Mouse (Mus musculus) limb, embryonic 11.5 days (tissue): Measurements from ENCODE around the gene Popdc3. TPM values are rescaled to one million over a fixed set of nuclear protein-coding genes. Genes with fewer than 3 reads are reported as not detected.
A peak's percentile ranks its signal among the peaks of the same experiment; 100 is the strongest.
"Not testable (repeated sequence)": the region's sequence is repeated elsewhere in the genome, so short reads cannot be mapped to it uniquely, and the experiment has no call there.

Experiments
- ATAC-seq: fragments of 200-750 bp; cut with Nextera tagmentation; 2 replicates; pipeline ENCODE4 v1.8.0; 2017; ENCODE audit warnings: low read depth; ENCODE audit not compliant: insufficient number of reproducible peaks, low FRiP score, low TSS enrichment
- DNase-seq: peaks from one replicate; pipeline ENCODE4 v3.0.0-alpha.2; 2015; ENCODE audit warnings: low spot score
- H3K27ac ChIP-seq: fragments of 300-500 bp; sonication (generic); replicated peaks from 2 replicates; pipeline ENCODE4 v1.5.1; 2014; ENCODE audit warnings: low read depth, mild to moderate bottlenecking, low read length
- H3K27me3 ChIP-seq: fragments of 300-500 bp; sonication (generic); 2 replicates; pipeline ENCODE4 v1.6.1; 2014; ENCODE audit warnings: mild to moderate bottlenecking, low read length, mixed read lengths; ENCODE audit not compliant: control insufficient read depth, insufficient read depth
- H3K36me3 ChIP-seq: fragments of 300-500 bp; sonication (generic); 2 replicates; pipeline ENCODE4 v1.6.1; 2014; ENCODE audit warnings: mild to moderate bottlenecking, low read length, moderate library complexity, mixed read lengths; ENCODE audit not compliant: control insufficient read depth, insufficient read depth
- H3K4me1 ChIP-seq: fragments of 300-500 bp; sonication (generic); 2 replicates; pipeline ENCODE4 v1.6.1; 2014; ENCODE audit warnings: low read length, mixed read lengths; ENCODE audit not compliant: control insufficient read depth, insufficient read depth
- H3K4me2 ChIP-seq: fragments of 300-500 bp; sonication (generic); 2 replicates; pipeline ENCODE4 v1.6.1; 2014; ENCODE audit warnings: low read depth, mild to moderate bottlenecking, moderate library complexity; ENCODE audit not compliant: severe bottlenecking
- H3K4me3 ChIP-seq: fragments of 300-500 bp; sonication (generic); 2 replicates; pipeline ENCODE4 v1.5.1; 2014; ENCODE audit warnings: low read depth, low read length
- H3K9ac ChIP-seq: fragments of 300-500 bp; sonication (generic); 2 replicates; pipeline ENCODE4 v1.6.1; 2014; ENCODE audit warnings: mild to moderate bottlenecking, low read length
- H3K9me3 ChIP-seq: fragments of 300-500 bp; sonication (generic); 2 replicates; pipeline ENCODE4 v1.6.1; 2016; ENCODE audit warnings: low read length; ENCODE audit not compliant: control insufficient read depth
- WGBS: fragments of 180-500 bp; shearing (Covaris S2); extraction: QIAGEN DNeasy Blood & Tissue Kit; methylation state at CpG from one replicate; pipeline ENCODE4 v1.1.7; 2014; 5-methylcytosine and 5-hydroxymethylcytosine counted together
- polyA plus RNA-seq: library from polyadenylated mRNA; unstranded; fragments of >200 nt; fragmentation: Nextera tagmentation; extraction: Ambion mirVana; gene quantifications from 2 replicates; pipeline ENCODE4 v1.2.1, GENCODE M21; 2014

The Popdc3 gene
- 1.3 and 2.2 TPM in 2 replicates for polyA plus RNA-seq

DNA sequence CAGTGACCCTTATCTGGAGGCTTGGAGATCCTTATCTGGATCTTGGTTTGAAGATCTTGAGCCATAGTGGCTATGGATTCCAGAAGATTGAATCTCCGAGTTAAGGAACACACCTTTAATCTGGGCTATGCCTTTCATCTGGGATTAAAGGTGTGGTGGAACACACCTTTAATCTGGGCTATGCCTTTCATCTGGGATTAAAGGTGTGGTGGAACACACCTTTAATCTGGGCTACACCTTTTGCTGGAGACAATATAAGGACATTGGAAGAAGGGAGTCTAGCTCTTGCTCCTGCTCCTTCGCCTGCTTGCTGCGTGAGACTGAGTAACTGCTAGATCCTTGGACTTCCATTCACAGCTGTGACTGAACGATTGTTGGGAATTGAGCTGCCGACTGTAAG is at the start of gene Popdc3:
Popdc3 (plus strand) TSS at position 301 of the 400 bp plus-strand sequence.
- no CpG with 5 or more reads among the region's 5 CpGs for WGBS
- H3K9ac ChIP-seq, H3K4me1 ChIP-seq, H3K36me3 ChIP-seq, H3K4me2 ChIP-seq, H3K27me3 ChIP-seq, H3K4me3 ChIP-seq, DNase-seq, H3K27ac ChIP-seq, ATAC-seq, H3K9me3 ChIP-seq: not testable (repeated sequence)

DNA sequence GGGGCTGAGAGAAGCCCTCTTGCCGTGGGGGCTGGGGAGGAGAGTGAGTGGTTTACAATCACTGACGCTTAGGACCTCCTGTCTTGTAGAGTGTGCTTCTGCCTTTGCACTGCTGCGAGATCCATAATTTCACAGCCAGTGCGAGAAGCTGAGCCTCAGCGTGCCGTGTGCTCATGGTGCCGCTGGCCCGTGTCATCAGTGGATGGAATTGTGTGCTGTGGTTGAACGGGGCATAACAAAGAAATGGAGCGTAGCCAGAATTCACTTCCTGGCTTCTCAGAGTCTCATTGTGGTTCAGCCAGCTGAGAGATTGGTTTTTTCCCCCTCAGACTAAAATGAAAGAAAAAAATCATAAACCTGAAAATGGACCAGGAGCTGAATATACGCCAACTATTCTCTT is 48.8 kb upstream of the Popdc3 start:
- 88% methylated on average over 11 of the region's 11 CpGs for WGBS
- no peak for DNase-seq

DNA sequence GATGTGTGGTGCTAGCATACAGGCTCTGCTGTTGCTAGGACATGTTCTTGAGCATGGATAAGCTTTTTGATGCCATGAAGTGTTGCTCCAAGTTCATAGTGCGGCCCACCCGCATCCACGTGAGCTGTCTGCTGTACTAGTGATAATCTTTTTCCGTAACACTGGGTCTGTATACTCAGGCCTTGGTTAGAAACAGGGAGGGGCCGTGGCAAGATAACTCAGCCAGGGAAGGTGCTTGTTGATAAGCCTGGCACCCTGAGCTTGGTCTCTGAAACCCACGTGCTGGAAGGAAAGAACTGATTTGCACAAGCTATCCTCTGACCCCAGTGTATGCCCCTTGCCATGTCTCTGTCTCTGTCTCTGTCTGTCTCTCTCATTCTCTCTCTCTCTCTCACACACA is 47.9 kb upstream of the Popdc3 start:
- DNase-seq = no peak
- peaks cover under 1% of the 10 kb centered on the region; the same call in 1 of the 2 replicates for H3K9me3 ChIP-seq
- no peak overlapping the region for H3K4me3 ChIP-seq
- ATAC-seq = no peak
- no peak overlapping the region for H3K27ac ChIP-seq
- peaks cover 4% of the 10 kb centered on the region for H3K36me3 ChIP-seq
- no peak overlapping the region for H3K4me2 ChIP-seq
- H3K4me1 ChIP-seq = no peaks in the 10 kb centered on the region
- WGBS = 92% methylated on average over 6 of the region's 6 CpGs
- no peaks in the 10 kb centered on the region for H3K27me3 ChIP-seq
- no peak overlapping the region for H3K9ac ChIP-seq

More for the DNA sequence above, 48.8 kb upstream of the Popdc3 start:
- no peak for ATAC-seq
- Histone ChIP-seq H3K4me1 (no peaks in the 10 kb centered on the region), H3K27me3 (no peaks in the 10 kb centered on the region), H3K36me3 (peaks cover 4% of the 10 kb centered on the region), H3K27ac (no peak overlapping the region), H3K9me3 (no peaks in the 10 kb centered on the region), H3K4me3 (no peak overlapping the region), H3K4me2 (no peak overlapping the region), H3K9ac (no peak overlapping the region)

DNA sequence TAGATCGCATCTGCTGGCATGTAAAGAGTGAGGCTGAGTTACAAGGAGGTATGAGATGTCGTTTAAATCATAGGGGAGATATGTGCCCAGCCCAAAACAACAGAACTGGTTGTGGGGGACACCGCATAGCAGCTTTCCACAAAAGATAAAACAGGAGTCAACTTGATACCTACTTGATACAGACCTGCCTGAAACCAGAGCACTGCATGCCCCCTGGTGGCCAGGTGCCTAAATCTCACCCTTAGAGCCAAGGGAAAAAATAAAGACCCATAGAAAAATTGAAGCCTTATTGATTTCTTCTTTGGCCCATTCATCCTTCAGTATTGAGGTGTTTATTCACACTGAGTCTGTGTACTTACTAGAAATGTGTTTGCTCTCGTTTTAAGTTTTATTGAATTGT is 45.5 kb upstream of the Popdc3 start:
- peak; percentile 58 for DNase-seq
- H3K4me2 ChIP-seq = no peak overlapping the region
- H3K36me3 ChIP-seq = peaks cover 5% of the 10 kb centered on the region
- no peak for ATAC-seq
- WGBS = 81% methylated on average over 4 of the region's 4 CpGs
- no peaks in the 10 kb centered on the region for H3K4me1 ChIP-seq
- H3K9ac ChIP-seq = no peak overlapping the region
- H3K9me3 ChIP-seq = peaks cover 4% of the 10 kb centered on the region; the same call in 1 of the 2 replicates
- H3K27me3 ChIP-seq = no peaks in the 10 kb centered on the region
- H3K4me3 ChIP-seq = no peak overlapping the region
- H3K27ac ChIP-seq = no peak overlapping the region

DNA sequence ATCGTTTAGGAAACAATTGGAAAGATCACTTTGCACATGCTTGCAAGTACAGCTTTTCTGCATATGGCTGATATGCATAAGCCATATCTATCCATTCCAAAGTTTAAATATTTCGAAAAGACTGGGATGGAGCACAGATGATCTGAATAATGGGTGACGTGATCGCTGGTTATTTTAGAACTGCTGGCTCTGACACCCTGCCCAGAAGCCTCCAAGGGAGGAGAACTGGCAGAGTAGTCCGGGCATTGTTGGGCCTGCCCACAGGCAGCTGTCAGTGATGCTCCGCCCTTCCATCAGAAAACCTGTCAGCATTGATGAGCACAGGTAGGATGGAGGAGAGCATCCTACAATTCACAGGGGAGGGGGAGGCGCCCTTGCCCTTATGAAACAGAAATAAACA is 41.1 kb upstream of the Popdc3 start:
- Histone ChIP-seq H3K4me2 (no peak overlapping the region), H3K9me3 (peaks cover 4% of the 10 kb centered on the region; the same call in 1 of the 2 replicates), H3K4me1 (peaks cover 16% of the 10 kb centered on the region), H3K4me3 (no peak overlapping the region), H3K9ac (no peak overlapping the region), H3K27ac (no peak overlapping the region), H3K27me3 (no peaks in the 10 kb centered on the region), H3K36me3 (peaks cover 2% of the 10 kb centered on the region; the same call in 1 of the 2 replicates)
- DNase-seq = no peak
- 95% methylated on average over 7 of the region's 7 CpGs for WGBS
- no peak for ATAC-seq

DNA sequence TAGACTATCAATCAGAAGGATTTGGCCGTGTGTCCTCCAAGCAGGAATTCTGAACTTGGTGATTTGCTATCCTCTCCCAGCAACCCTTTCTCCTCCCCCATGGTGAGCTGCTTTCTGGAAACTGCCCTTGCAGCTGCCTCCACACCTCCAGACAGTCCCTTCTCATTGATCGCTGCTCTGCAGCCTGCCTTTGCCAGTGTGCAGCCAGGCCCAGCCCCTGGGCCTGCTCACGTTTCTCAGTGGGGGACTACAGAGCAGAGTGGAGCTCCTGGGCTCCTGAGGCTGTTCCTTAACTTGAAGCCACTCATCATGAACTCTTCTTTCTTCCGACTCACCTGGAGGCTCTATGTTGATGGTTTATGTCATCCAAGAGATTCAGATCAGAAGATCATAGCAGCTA is 38.0 kb upstream of the Popdc3 start:
- H3K27me3 ChIP-seq = no peaks in the 10 kb centered on the region
- H3K9me3 ChIP-seq = peaks cover 4% of the 10 kb centered on the region; the same call in 1 of the 2 replicates
- no peak overlapping the region for H3K4me2 ChIP-seq
- peaks cover 16% of the 10 kb centered on the region for H3K4me1 ChIP-seq
- H3K27ac ChIP-seq = peak overlapping the region; percentile 83
- peak; percentile 58 for DNase-seq
- no peak overlapping the region for H3K9ac ChIP-seq
- WGBS = 33% methylated on average over 4 of the region's 4 CpGs
- peaks cover 2% of the 10 kb centered on the region; the same call in 1 of the 2 replicates for H3K36me3 ChIP-seq
- peak; percentile 55 for ATAC-seq
- no peak overlapping the region for H3K4me3 ChIP-seq

DNA sequence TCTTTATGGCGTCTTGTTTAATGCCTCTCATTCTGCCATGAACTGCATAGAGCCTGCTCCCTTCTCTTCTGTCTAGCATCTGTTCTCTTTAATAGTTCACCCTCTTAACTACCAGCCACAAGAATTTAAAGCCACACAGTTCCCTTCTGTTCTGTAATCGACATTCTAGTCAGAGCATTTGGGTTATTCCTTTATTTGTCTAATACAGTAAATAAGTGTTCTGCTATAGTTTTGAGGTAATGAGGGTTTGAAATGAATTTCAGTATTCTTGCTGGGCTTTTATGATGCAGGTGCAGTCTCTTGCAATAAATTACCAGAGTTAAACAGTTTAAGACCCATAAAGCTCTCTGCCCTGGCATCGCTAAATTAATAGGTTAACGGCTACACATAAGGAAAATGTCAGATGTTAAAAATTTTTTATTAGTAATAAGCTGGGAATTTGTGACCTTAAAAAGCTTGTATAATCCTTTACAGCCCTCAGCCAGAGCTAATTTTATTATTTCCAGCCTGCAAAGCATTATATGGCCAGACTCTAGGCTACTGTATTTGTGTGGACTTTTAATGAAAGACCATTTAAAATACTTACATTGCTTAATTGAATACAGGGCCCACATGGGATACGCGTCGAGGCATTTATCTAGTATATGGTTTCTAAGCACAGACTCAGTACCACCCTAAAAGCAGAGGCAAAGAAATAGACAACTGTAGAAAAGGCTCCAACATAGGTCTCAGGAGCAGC is 37.3 kb upstream of the Popdc3 start:
- Histone ChIP-seq H3K27ac (peak overlapping the region; percentile 83), H3K27me3 (no peaks in the 10 kb centered on the region), H3K9ac (no peak overlapping the region), H3K4me3 (no peak overlapping the region), H3K9me3 (no peaks in the 10 kb centered on the region), H3K36me3 (no peaks in the 10 kb centered on the region), H3K4me1 (peaks cover 16% of the 10 kb centered on the region), H3K4me2 (no peak overlapping the region)
- 22% methylated on average over 7 of the region's 7 CpGs for WGBS
- ATAC-seq (peak; percentile 74), DNase-seq (peak; percentile 36)

DNA sequence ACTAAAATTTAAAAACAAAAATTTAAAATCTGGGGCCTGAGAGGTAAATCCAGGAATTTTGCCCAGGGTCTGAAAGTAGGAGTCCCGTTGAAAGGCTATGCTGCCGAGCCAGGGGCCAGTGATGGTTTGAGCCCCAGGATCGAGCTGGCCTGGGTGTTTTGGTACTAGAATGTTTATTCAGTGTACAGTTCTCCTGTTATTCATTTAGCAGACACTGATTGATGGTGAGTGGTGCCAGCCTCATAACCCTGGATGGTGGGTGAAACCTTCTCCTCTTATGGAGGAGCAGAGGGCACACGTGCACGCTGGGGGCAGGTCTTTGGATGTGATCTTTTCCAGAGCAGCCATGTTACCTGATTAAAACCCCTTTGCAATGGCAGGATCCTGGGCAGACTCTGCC is 35.5 kb upstream of the Popdc3 start:
- H3K36me3 ChIP-seq = no peaks in the 10 kb centered on the region
- H3K27ac ChIP-seq = no peak overlapping the region
- no peak for ATAC-seq
- DNase-seq = no peak
- H3K27me3 ChIP-seq = no peaks in the 10 kb centered on the region
- H3K4me2 ChIP-seq = no peak overlapping the region
- 86% methylated on average over 5 of the region's 5 CpGs for WGBS
- peaks cover 16% of the 10 kb centered on the region for H3K4me1 ChIP-seq
- no peak overlapping the region for H3K9ac ChIP-seq
- no peak overlapping the region for H3K4me3 ChIP-seq
- no peaks in the 10 kb centered on the region for H3K9me3 ChIP-seq
